Mouse (Mus musculus): Measurements from ENCODE around the gene Tspan5.

- TF ChIP-seq POLR2A (IDR thresholded peaks at IDR 0.05; ENCODE audit: low read depth, low read length) (no peak), CTCF (IDR thresholded peaks at IDR 0.05; ENCODE audit: extremely low read depth, insufficient read length, insufficient replicate concordance, low read depth, low read length) (no peak)
Observed at GRCm38 (mm10) chr3:138784641-138785025, 42.6 kb downstream of the Tspan5 start.
